Mouse (Mus musculus) adrenal gland, adult 8-10 months (tissue): ENCODE measurements around the gene Sema5a. TPM values are rescaled to one million over a fixed set of nuclear protein-coding genes. Genes with fewer than 3 reads are reported as not detected.

ENCODE experiments used
- DNase-seq: peaks from one replicate; pipeline ENCODE4 v3.0.0; 2022
- total RNA-seq, 4 experiments: library from RNA; stranded (reverse); gene quantifications; 2 replicates each; pipeline ENCODE4 v1.2.4; 2022

Sema5a gene
- total RNA-seq, 4 experiments from 2014 or later: 16.9 to 21.6 (median 21.0) TPM

DNA sequence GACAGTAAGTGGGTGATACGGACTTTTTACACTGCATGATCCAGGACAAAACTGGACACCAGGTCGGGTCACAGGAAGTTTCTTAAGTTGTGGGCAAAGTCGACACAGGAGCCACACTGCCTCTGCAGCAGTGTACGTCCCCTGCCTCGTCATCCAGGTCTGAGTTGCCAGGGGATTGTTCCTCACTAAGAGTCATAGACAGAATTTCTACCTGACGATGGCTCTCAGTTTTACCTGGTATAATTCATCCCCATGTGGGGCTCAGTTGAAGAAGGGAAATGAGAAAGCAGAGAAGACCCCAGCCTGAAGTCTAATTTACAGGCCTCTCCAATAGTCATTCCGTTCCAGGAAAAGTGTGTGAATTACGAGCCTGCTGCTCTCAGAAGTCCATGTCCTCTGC is 66.2 kb downstream of the Sema5a start:
- no peak for DNase-seq

- DNase-seq: no peak
These were observed 66.7 kb downstream of the Sema5a start for GRCm38 (mm10) chr15:32311287-32311686.

DNA sequence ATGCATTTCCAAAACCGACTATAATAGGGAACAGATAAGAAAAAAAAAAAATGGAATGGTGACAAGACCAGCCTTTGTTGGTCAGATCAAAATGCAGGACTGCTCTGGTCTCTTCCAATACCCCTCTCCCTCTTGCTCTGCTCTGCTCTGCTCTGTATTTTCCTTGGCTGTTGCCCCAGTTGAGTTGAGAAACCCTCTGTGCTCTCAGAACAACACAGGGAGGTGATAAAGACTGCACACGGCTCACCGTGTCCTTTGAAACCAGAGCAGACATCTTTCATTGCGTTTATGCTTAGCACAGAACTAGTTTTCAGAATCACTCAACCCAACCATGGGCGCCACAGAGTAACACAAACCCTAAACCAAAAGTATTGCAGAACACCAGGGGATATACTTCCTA is 72.5 kb downstream of the Sema5a start:
- no peak for DNase-seq

- no peak for DNase-seq
These were observed 76.1 kb downstream of the Sema5a start for GRCm38 (mm10) chr15:32320739-32321138.

DNA sequence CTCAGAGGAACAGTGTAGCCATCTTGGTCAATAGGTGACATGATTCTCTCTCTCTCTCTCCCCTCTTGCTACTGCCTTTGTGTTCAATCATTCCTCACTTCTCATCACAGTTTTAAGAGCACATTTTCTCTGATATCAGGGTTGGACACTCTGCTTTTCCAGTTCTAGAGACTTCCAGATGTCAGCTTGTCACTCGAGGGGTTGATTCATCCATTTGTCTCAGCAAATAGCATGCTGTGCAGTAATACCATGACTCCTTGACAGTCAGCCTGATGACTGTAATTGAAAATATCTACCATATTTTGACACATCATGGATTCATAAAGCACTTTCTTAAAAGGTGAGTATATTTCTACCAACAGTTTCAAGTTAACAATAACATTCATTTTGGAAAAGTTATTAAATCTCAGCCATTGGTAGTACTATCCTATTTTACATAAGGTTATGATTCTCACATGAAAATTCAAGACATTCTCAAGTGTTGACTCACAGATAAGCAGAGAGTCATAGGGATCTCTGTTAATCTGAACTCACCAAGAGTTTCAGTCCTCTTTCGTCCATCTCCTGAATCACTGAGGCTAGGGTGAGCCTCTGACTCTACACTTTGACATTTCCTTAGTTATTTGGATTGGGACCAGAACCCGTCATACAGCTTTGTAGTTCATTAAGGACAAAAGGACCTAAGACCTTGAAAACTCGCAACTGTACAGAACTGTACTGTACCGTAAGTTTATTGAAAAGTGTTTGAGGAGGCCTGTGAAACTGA is 78.0 kb downstream of the Sema5a start:
- no peak for DNase-seq

DNA sequence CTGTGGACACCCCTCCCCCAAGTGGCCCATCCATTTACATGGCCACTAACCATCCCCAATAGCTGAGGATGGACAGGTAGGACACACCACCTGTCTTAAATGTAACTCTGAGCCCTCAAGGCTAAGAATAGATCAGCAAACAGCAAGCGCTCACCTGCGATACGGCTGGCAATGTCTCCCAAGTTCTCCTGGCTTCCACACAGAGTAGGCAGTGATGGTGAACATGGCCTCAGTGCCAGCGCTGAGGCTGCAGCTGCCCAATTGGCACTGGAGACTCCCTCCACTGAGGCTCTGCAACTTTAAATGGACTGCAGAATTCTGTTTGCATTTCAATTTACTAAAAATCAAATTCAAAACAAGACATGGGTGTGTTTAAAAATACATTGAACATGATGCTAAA is 78.6 kb downstream of the Sema5a start:
- DNase-seq: no peak

DNA sequence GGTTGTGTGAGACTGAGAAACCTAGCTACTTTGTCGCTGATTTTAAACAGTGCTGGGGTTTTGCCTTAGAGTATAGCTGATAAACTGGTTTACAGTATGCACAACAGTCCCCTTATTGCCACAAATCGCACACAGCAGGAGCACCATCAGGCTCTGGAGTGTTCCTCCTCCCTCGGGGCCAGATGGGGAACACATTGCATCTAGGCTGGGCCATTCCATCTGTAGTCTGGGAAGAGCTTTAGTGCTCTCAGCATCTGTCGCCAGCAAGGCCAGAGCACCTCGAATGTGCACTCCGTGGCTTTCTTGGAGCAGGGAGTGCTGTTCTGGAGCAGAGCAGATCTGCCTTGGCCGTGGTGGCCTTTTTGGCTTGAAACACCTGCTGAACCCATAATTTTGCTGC is 79.5 kb downstream of the Sema5a start:
- no peak for DNase-seq

GRCm38 (mm10) chr15:32328370-32329004 is 83.9 kb downstream of the Sema5a start:
- no peak for DNase-seq

- DNase-seq: no peak
These were observed 85.2 kb downstream of the Sema5a start for GRCm38 (mm10) chr15:32329670-32330330.

- no peak for DNase-seq
These were observed 85.8 kb downstream of the Sema5a start for GRCm38 (mm10) chr15:32330427-32330826.

DNA sequence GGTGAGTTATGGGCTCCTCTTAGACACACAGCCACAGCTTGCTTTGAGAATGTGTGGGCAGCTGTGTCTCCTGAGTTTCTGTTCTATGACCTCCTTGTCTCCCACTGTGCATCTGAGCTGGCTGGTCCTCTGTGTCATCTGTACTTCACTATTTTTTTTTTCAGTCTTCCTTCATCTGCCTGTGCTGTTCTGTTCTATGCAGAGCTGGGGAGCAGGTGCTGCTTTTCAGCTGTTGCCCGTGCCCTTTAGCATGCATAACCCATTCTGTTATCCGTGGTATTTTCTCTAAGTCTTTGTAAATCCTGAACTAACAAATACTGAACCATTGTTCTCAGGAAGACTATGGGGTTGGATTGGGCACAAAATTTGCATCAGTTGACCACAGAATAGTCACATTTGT is 86.4 kb downstream of the Sema5a start:
- no peak for DNase-seq

DNA sequence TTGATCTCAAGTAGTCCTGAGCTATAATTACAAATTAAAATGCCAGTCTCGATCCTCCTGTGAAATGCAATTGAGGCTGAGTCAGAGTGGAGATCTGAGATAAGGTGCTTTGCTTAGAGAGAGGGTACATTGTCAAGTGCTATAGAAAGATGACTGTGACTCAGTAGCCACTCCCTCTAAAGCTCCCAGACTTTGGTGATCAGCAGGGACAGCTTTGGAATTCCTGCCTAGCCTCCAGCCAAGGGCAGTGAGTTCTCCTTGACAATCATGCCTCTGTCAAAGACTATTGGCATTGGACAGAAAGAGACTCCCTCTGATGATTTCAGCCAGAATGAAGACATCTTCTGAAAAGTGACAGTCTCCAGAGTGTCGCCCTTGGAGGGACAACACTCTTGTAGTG is 88.8 kb downstream of the Sema5a start:
- DNase-seq: no peak

DNA sequence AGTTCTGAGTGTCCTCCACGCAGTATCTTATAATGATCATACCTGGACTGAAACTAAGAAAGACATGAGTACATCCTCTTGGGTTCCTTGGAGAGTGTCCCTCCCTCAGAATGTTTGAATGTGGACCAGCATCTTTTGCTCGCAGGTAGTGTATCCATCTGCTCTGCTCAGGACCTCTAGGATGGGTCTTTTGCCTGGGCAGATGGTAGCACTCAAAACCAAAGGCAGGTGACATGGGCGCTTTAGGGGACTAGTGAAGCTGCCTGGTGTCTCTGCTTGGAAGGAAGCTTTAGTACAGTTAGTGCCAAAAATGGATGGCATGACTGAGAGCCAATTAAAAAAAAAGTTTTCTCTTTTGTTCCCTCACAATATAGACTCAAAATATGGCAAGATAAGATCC is 93.2 kb downstream of the Sema5a start:
- no peak for DNase-seq

- DNase-seq: no peak
These were observed 94.2 kb downstream of the Sema5a start for GRCm38 (mm10) chr15:32338721-32339290.

GRCm38 (mm10) chr15:32339426-32339825 is 94.8 kb downstream of the Sema5a start:
- DNase-seq: no peak

DNA sequence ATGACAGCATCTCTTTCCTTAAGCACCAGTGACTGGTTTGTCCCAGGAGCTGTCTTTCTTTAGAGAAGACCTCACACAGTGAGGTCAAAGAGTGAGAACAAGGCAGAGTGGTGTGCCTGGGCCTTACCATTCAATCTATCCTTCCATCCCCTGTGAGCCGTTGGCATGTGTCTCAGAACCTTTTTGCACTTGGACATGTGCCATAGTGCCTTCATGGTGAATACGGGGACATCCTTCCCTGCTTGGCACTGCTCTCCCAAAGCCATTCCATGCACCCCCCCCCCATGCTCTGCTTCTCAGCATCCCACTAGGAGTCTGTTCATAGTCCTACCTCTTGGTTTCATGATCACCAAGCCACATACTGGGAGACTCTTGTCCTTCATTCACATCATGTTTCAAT is 96.8 kb downstream of the Sema5a start:
- DNase-seq: no peak

- no peak for DNase-seq
These were observed 98.9 kb downstream of the Sema5a start for GRCm38 (mm10) chr15:32343544-32343943.

GRCm38 (mm10) chr15:32347315-32347714 is 102.7 kb downstream of the Sema5a start:
- DNase-seq: no peak

- DNase-seq: no peak
These were observed 104.7 kb downstream of the Sema5a start for GRCm38 (mm10) chr15:32349276-32349675.

- no peak for DNase-seq
These were observed 108.4 kb downstream of the Sema5a start for GRCm38 (mm10) chr15:32352995-32353394.

- DNase-seq: no peak
These were observed 108.9 kb downstream of the Sema5a start for GRCm38 (mm10) chr15:32353513-32353912.

GRCm38 (mm10) chr15:32356805-32357204 is 112.2 kb downstream of the Sema5a start:
- no peak for DNase-seq

- DNase-seq: no peak
These were observed 123.2 kb downstream of the Sema5a start for GRCm38 (mm10) chr15:32367841-32368240.
